Mouse (Mus musculus) activated CD4-positive, CD25-positive, alpha-beta regulatory T cell (primary cell): Measurements from ENCODE around the gene Slc25a21. TPM values are rescaled to one million over a fixed set of nuclear protein-coding genes. Genes with fewer than 3 reads are reported as not detected.

Source experiments
- polyA plus RNA-seq, 2 experiments: library from polyadenylated mRNA; unstranded; fragments of 100-300 nt; shearing (Covaris generic); gene quantifications; one replicate each; pipeline ENCODE4 v1.2.1; 2017

Slc25a21 gene
- polyA plus RNA-seq, result under 1 TPM; 0.62 to 0.97 TPM

GRCm38 (mm10) chr12:57197363-57198026, at the start of gene Slc25a21:
Gene Slc25a21, minus strand, starts transcription at chr12:57197472.

GRCm38 (mm10) chr12:57230192-57230706, 33.0 kb upstream of the Slc25a21 start, which contains the start of the genes Prps1l3 and Mipol1:
Gene Prps1l3, plus strand, starts transcription at chr12:57230412.
Gene Mipol1, plus strand, starts transcription at chr12:57230427.

GRCm38 (mm10) chr12:56691427-56692079, 505.7 kb downstream of the Slc25a21 start, which contains the start of gene Pax9:
Gene Pax9, plus strand, starts transcription at chr12:56691767.

Other genes with a start within 250 kb of the Slc25a21 start
- 10 to 100 TPM; 58.2 to 58.4 TPM for gene Prps1l3, start 32.9 kb upstream of the Slc25a21 start, polyA plus RNA-seq
- gene Mipol1, start 33.0 kb upstream of the Slc25a21 start, polyA plus RNA-seq, result 10 to 100 TPM in 1 of 2 experiments, 1 to 10 TPM in 1; 4.2 to 12.7 TPM